Mouse (Mus musculus) kidney, embryonic 16.5 days (tissue): ENCODE results near the gene Ncl. TPM values are rescaled to one million over a fixed set of nuclear protein-coding genes. Genes with fewer than 3 reads are reported as not detected.

Source experiments
- ATAC-seq: fragments of 200-750 bp; cut with Nextera tagmentation; 2 replicates; pipeline ENCODE4 v1.8.0; 2017; ENCODE audit warnings: moderate TSS enrichment; ENCODE audit not compliant: low FRiP score, low TSS enrichment
- H3K27ac ChIP-seq: fragments of 300-500 bp; sonication (generic); 2 replicates; pipeline ENCODE4 v1.5.1; 2014; ENCODE audit warnings: low read length
- H3K27me3 ChIP-seq: fragments of 300-500 bp; sonication (generic); 2 replicates; pipeline ENCODE4 v1.6.1; 2014; ENCODE audit warnings: low read length, control low read depth, mixed read lengths; ENCODE audit not compliant: insufficient read depth
- H3K36me3 ChIP-seq: fragments of 300-500 bp; sonication (generic); 2 replicates; pipeline ENCODE4 v1.6.1; 2014; ENCODE audit warnings: low read length, control low read depth, mixed read lengths; ENCODE audit not compliant: insufficient read depth
- H3K4me1 ChIP-seq: fragments of 300-500 bp; sonication (generic); 2 replicates; pipeline ENCODE4 v1.6.1; 2014; ENCODE audit warnings: low read length, control low read depth, mixed read lengths; ENCODE audit not compliant: insufficient read depth
- H3K4me2 ChIP-seq: fragments of 300-500 bp; sonication (generic); replicated peaks from 2 replicates; pipeline ENCODE4 v1.6.1; 2014; ENCODE audit warnings: low read depth, low read length
- H3K4me3 ChIP-seq: fragments of 300-500 bp; sonication (generic); 2 replicates; pipeline ENCODE4 v1.5.1; 2014; ENCODE audit warnings: mild to moderate bottlenecking, low read length
- H3K9ac ChIP-seq: fragments of 300-500 bp; sonication (generic); replicated peaks from 2 replicates; pipeline ENCODE4 v1.6.1; 2014; ENCODE audit warnings: low read length
- H3K9me3 ChIP-seq: fragments of 300-500 bp; sonication (generic); 2 replicates; pipeline ENCODE4 v1.6.1; 2016; ENCODE audit warnings: low read length, control low read depth
- WGBS: fragments of 180-500 bp; shearing (Covaris S2); extraction: QIAGEN DNeasy Blood & Tissue Kit; methylation state at CpG from one replicate; pipeline ENCODE4 v1.1.7; 2014; 5-methylcytosine and 5-hydroxymethylcytosine counted together
- polyA plus RNA-seq: library from polyadenylated mRNA; unstranded; fragments of >200 nt; fragmentation: Nextera tagmentation; extraction: Ambion mirVana; gene quantifications from 2 replicates; pipeline ENCODE4 v1.2.1, GENCODE M21; 2015

Gene Ncl
- polyA plus RNA-seq, 1 experiment from 2014 or later, result 432 TPM

- Histone ChIP-seq H3K4me2 (no peak overlapping the region), H3K4me3 (no peak overlapping the region), H3K9me3 (no peaks in the 10 kb centered on the region), H3K36me3 (peaks cover 12% of the 10 kb centered on the region; the same call in 1 of the 2 replicates), H3K9ac (no peak overlapping the region), H3K4me1 (peaks cover 8% of the 10 kb centered on the region), H3K27ac (no peak overlapping the region), H3K27me3 (peaks cover 5% of the 10 kb centered on the region)
- no peak for ATAC-seq
- 83% methylated on average over 7 of the region's 7 CpGs for WGBS
These were observed 49.8 kb downstream of the Ncl start for GRCm38 (mm10) chr1:86309270-86309833.

DNA sequence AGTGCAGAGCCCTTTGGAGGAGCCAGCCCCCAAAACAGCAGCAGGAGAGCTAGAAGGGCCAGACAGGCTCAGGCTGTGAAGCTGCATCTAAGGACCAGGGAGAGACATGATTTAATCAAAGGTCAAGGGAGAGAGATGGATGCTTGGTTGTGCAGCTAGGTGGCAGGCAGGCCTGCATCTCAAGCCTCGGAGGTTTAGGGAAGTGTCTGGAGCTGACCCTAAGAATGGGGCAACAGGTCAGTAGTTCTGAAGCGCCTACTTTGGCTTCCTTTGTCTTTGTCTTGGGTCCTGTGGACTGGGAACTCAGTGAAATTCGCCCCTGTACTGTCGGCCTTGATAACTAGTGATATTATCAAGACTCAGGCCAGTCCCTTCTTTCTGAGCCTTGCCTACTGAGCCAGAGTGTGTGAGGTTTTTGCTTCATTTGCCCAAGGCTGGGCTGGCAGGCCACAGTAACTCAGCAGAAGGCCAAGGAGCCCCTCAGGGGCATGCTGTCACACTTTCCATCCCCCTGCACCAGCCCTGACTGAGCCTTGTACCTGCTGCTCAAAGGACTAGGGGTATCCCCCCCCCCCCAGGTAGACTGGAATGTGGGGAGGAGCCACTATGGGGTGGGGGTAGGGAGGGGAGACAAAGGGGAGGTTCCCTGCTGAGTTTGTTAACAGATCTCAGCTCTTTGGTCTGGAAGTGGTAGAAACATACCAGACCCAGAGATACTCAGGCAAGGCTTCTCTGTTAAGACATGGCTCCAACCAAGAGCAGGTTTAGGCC is 51.1 kb downstream of the Ncl start:
- Histone ChIP-seq H3K4me2 (no peak overlapping the region), H3K9me3 (no peaks in the 10 kb centered on the region), H3K27ac (peak overlapping the region; percentile 17; the same call in 1 of the 2 replicates), H3K27me3 (peaks cover 11% of the 10 kb centered on the region), H3K4me1 (peaks cover 8% of the 10 kb centered on the region), H3K36me3 (peaks cover 12% of the 10 kb centered on the region; the same call in 1 of the 2 replicates), H3K9ac (no peak overlapping the region), H3K4me3 (no peak overlapping the region)
- ATAC-seq, result no peak
- 44% methylated on average over 4 of the region's 4 CpGs for WGBS

DNA sequence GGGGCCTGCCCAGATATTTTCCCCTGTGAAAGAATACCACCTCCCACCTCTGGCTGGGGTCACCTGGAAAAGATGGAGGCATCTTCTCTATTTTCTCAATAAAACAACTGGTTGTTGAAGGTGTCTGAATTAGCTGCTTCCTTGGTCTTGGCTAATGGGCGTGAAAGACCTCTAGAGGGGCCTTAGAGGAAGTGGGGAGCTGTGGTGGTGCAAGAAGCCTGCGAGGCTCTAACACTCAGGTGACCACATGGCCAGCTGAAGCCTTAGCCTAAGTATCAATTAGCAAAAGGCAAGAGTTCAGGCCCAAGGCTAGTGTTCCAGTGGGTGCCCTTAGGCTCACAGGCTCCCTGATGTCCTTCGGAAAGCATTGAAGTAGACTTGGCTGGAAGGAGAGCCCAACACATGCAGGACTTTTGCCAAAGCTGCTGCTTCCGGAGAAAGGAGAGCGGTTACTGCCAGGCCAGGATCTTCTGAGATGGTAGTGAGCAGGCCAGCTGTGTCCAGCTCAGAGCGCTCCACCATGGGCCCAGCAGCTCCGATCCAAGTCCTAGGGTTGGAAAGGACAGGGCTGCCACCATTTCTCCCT is 51.9 kb downstream of the Ncl start:
- no peak overlapping the region for H3K4me2 ChIP-seq
- H3K9me3 ChIP-seq, result no peaks in the 10 kb centered on the region
- peaks cover 11% of the 10 kb centered on the region for H3K27me3 ChIP-seq
- H3K9ac ChIP-seq, result no peak overlapping the region
- no peak for ATAC-seq
- H3K36me3 ChIP-seq, result peaks cover 12% of the 10 kb centered on the region; the same call in 1 of the 2 replicates
- no peak overlapping the region for H3K4me3 ChIP-seq
- no peak overlapping the region for H3K27ac ChIP-seq
- H3K4me1 ChIP-seq, result peaks cover 15% of the 10 kb centered on the region
- 79% methylated on average over 7 of the region's 7 CpGs for WGBS

GRCm38 (mm10) chr1:86306686-86307085 is 52.5 kb downstream of the Ncl start:
- H3K4me1 ChIP-seq, result peaks cover 15% of the 10 kb centered on the region
- peaks cover 11% of the 10 kb centered on the region for H3K27me3 ChIP-seq
- WGBS, result 71% methylated on average over 3 of the region's 3 CpGs
- no peak for ATAC-seq
- no peak overlapping the region for H3K4me3 ChIP-seq
- H3K4me2 ChIP-seq, result no peak overlapping the region
- no peaks in the 10 kb centered on the region for H3K9me3 ChIP-seq
- H3K36me3 ChIP-seq, result peaks cover 12% of the 10 kb centered on the region; the same call in 1 of the 2 replicates
- H3K27ac ChIP-seq, result no peak overlapping the region
- H3K9ac ChIP-seq, result no peak overlapping the region

GRCm38 (mm10) chr1:86303873-86304250 is 55.3 kb downstream of the Ncl start:
- H3K27ac ChIP-seq, result no peak overlapping the region
- no peak for ATAC-seq
- H3K4me3 ChIP-seq, result peak overlapping the region; percentile 71
- H3K9ac ChIP-seq, result peak overlapping the region; percentile 70
- peaks cover 12% of the 10 kb centered on the region; the same call in 1 of the 2 replicates for H3K36me3 ChIP-seq
- H3K4me1 ChIP-seq, result peaks cover 12% of the 10 kb centered on the region; the same call in 1 of the 2 replicates
- H3K27me3 ChIP-seq, result peaks cover 11% of the 10 kb centered on the region
- peak overlapping the region; percentile 95 for H3K4me2 ChIP-seq
- no peaks in the 10 kb centered on the region for H3K9me3 ChIP-seq
- 4% methylated on average over 16 of the region's 16 CpGs for WGBS

GRCm38 (mm10) chr1:86303063-86303872 is 55.9 kb downstream of the Ncl start:
- peaks cover 12% of the 10 kb centered on the region; the same call in 1 of the 2 replicates for H3K36me3 ChIP-seq
- under 1% methylated on average over 64 of the region's 65 CpGs for WGBS
- peaks cover 11% of the 10 kb centered on the region for H3K27me3 ChIP-seq
- ATAC-seq, result peak; percentile 90
- H3K4me2 ChIP-seq, result peak overlapping the region; percentile 95
- no peaks in the 10 kb centered on the region for H3K9me3 ChIP-seq
- peaks cover 12% of the 10 kb centered on the region; the same call in 1 of the 2 replicates for H3K4me1 ChIP-seq
- peak overlapping the region; percentile 71 for H3K4me3 ChIP-seq
- no peak overlapping the region for H3K27ac ChIP-seq
- peak overlapping the region; percentile 70 for H3K9ac ChIP-seq

DNA sequence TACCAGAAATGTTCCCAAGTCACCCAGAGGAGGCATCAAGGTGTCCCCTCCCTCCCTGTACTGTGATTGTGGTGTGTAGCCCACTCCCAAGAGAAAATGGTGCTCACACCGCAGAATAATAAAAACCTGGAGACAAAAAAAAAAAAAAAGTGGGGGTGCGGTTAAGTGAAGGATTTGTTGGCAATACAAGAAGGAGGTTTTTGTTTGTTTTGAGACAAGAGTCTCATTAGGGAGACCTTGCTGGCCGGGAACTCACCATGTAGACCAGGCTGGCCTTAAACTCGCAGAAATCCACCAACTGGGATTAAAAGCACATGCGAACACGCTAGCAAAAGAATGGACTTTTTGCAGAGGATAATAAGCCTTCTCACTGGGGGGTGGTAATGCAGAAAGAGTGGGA is 56.7 kb downstream of the Ncl start, which contains the start of gene B3gnt7:
Gene B3gnt7 (plus strand): TSS at position 301 of the 400 bp plus-strand sequence.
- Histone ChIP-seq H3K4me3 (peak within 1 kb of the TSS; percentile 71), H3K4me1 (peaks cover 12% of the 10 kb centered on the region; the same call in 1 of the 2 replicates), H3K4me2 (peak within 1 kb of the TSS; percentile 95), H3K27me3 (peaks cover 11% of the 10 kb centered on the region), H3K36me3 (peaks cover 12% of the 10 kb centered on the region; the same call in 1 of the 2 replicates), H3K9ac (peak within 1 kb of the TSS; percentile 70), H3K9me3 (no peaks in the 10 kb centered on the region), H3K27ac (no peak within 1 kb of the TSS)
- no peak for ATAC-seq
- 44% methylated on average over 6 of the region's 6 CpGs for WGBS

- Histone ChIP-seq H3K4me2 (no peak overlapping the region), H3K9ac (no peak overlapping the region), H3K36me3 (peaks cover 12% of the 10 kb centered on the region; the same call in 1 of the 2 replicates), H3K9me3 (no peaks in the 10 kb centered on the region), H3K4me1 (peaks cover 12% of the 10 kb centered on the region; the same call in 1 of the 2 replicates), H3K27me3 (peaks cover 11% of the 10 kb centered on the region), H3K27ac (no peak overlapping the region), H3K4me3 (no peak overlapping the region)
- ATAC-seq, result no peak
- WGBS, result 55% methylated on average over 6 of the region's 6 CpGs
These were observed 57.7 kb downstream of the Ncl start for GRCm38 (mm10) chr1:86301221-86302091.
